18 mouse cellular contexts compared by ENCODE assay signal in the genomic region with DNA sequence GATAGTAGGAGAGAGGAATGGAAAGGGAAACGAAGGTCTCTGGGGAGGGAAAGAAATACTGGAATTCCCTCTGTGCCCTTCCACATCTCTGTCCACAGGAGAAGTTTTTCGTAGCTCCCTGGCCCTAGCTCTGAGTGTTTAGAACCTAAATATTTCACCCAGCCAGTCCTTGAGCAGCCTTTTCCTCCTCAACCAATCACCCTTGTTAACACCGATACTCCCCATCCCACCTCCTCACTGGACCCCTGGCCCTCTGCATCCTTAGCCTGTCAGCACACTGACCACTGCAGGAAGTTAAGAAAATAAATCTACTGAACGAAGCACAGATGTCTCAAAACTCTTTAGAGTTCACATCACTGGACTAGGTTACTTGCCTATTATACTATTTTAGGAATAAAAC. TPM values are rescaled to one million over a fixed set of nuclear protein-coding genes. Genes with fewer than 3 reads are reported as not detected.
"Had no signal": no experiment of that assay in that cellular context is flagged by ENCODE, and none has a peak within 500 bp of the region (broad histone marks: within the 10 kb centered on the region; RNA-seq: fewer than 3 reads in every experiment).

No protein-coding gene starts in this region.

- H3K9ac ChIP-seq: lung, embryonic 15.5 days; midbrain, embryonic 13.5 days; midbrain, embryonic 15.5 days; neural tube, embryonic 12.5 days; stomach, embryonic 15.5 days had no signal

- DNase-seq: lung, adult 2 months; lung, postnatal 14 days; lung, postnatal 36 days; right cerebral cortex, postnatal 14 days; thymus, adult 2 months; thymus, postnatal 25 days; thymus, postnatal 4 days had no signal

- H3K4me1 ChIP-seq: lung, embryonic 15.5 days; megakaryocyte, embryonic 14.5 days; midbrain, embryonic 13.5 days; midbrain, embryonic 15.5 days; neural tube, embryonic 12.5 days; stomach, embryonic 15.5 days had no signal

- H3K4me3 ChIP-seq: lung, embryonic 15.5 days; megakaryocyte, embryonic 14.5 days; midbrain, embryonic 13.5 days; midbrain, embryonic 15.5 days; neural tube, embryonic 12.5 days; stomach, embryonic 15.5 days had no signal

- H3K9me3 ChIP-seq: lung, embryonic 15.5 days; megakaryocyte, embryonic 14.5 days; midbrain, embryonic 13.5 days; midbrain, embryonic 15.5 days; neural tube, embryonic 12.5 days; stomach, embryonic 15.5 days had no signal

- ATAC-seq: lung, postnatal 0 days; midbrain, embryonic 13.5 days; midbrain, embryonic 15.5 days had no signal

- H3K27me3 ChIP-seq: lung, embryonic 15.5 days; megakaryocyte, embryonic 14.5 days; midbrain, embryonic 13.5 days; midbrain, embryonic 15.5 days; neural tube, embryonic 12.5 days; stomach, embryonic 15.5 days had no signal

- H3K4me2 ChIP-seq: lung, embryonic 15.5 days; midbrain, embryonic 11.5 days; midbrain, embryonic 13.5 days; midbrain, embryonic 15.5 days; neural tube, embryonic 12.5 days; stomach, embryonic 15.5 days had no signal

- H3K36me3 ChIP-seq: lung, embryonic 15.5 days; midbrain, embryonic 13.5 days; midbrain, embryonic 15.5 days; neural tube, embryonic 12.5 days; stomach, embryonic 15.5 days had no signal

- H3K27ac ChIP-seq: lung, embryonic 15.5 days; midbrain, embryonic 13.5 days; midbrain, embryonic 15.5 days; neural tube, embryonic 12.5 days; stomach, embryonic 15.5 days; stomach, postnatal 0 days had no signal

RNA-seq across cellular contexts. Expression of gene Bcl2a1d, which starts 25.0 kb away (rescaled TPM):
- polyA plus RNA-seq: midbrain, embryonic 11.5 days; midbrain, embryonic 13.5 days; midbrain, embryonic 15.5 days; midbrain, postnatal 0 days; neural tube, embryonic 12.5 days; testis, adult 2 months had no signal
